Mouse (Mus musculus) embryonic facial prominence, embryonic 12.5 days (tissue): Measurements from ENCODE around the gene Pogz. TPM values are rescaled to one million over a fixed set of nuclear protein-coding genes. Genes with fewer than 3 reads are reported as not detected.
A peak's percentile ranks its signal among the peaks of the same experiment; 100 is the strongest.

Experiments used
- ATAC-seq: fragments of 200-750 bp; cut with Nextera tagmentation; 2 replicates; pipeline ENCODE4 v1.8.0; 2017; ENCODE audit not compliant: insufficient number of reproducible peaks, insufficient read depth, low FRiP score, low TSS enrichment
- H3K27ac ChIP-seq: fragments of 300-500 bp; sonication (generic); 2 replicates; pipeline ENCODE4 v1.5.1; 2016; ENCODE audit warnings: mild to moderate bottlenecking
- H3K27me3 ChIP-seq: fragments of 300-500 bp; sonication (generic); 2 replicates; pipeline ENCODE4 v1.6.1; 2016; ENCODE audit warnings: mild to moderate bottlenecking, moderate library complexity
- H3K36me3 ChIP-seq: fragments of 300-500 bp; sonication (generic); 2 replicates; pipeline ENCODE4 v1.6.1; 2016; ENCODE audit warnings: mild to moderate bottlenecking
- H3K4me1 ChIP-seq: fragments of 300-500 bp; sonication (generic); 2 replicates; pipeline ENCODE4 v1.6.1; 2016
- H3K4me2 ChIP-seq: fragments of 300-500 bp; sonication (generic); replicated peaks from 2 replicates; pipeline ENCODE4 v1.6.1; 2016; ENCODE audit warnings: mild to moderate bottlenecking, moderate library complexity
- H3K4me3 ChIP-seq: fragments of 300-500 bp; sonication (generic); 2 replicates; pipeline ENCODE4 v1.5.1; 2016; ENCODE audit warnings: mild to moderate bottlenecking
- H3K9ac ChIP-seq: fragments of 300-500 bp; sonication (generic); 2 replicates; pipeline ENCODE4 v1.6.1; 2016; ENCODE audit warnings: mild to moderate bottlenecking, moderate library complexity
- H3K9me3 ChIP-seq: fragments of 300-500 bp; sonication (generic); 2 replicates; pipeline ENCODE4 v1.6.1; 2016; ENCODE audit warnings: mild to moderate bottlenecking, moderate library complexity
- WGBS: fragments of 180-500 bp; shearing (Covaris S2); methylation state at CpG from one replicate; pipeline ENCODE4 v1.1.7; 2016; 5-methylcytosine and 5-hydroxymethylcytosine counted together
- polyA plus RNA-seq: library from polyadenylated mRNA; unstranded; fragments of >200 nt; fragmentation: Nextera tagmentation; extraction: Ambion mirVana; gene quantifications from 2 replicates; pipeline ENCODE4 v1.2.1, GENCODE M21; 2016

Gene Pogz
- polyA plus RNA-seq, 1 experiment from 2014 or later, result 22.9 TPM

GRCm38 (mm10) chr3:94833358-94833757 lies 4.0 kb upstream of the Pogz start:
- Histone ChIP-seq H3K4me1 (no peaks in the 10 kb centered on the region), H3K4me2 (no peak overlapping the region), H3K27me3 (0 out of 2 replicates have a peak, but pooled peaks cover 3% of the 10 kb centered on the region), H3K9ac (no peak overlapping the region), H3K9me3 (0 out of 2 replicates have a peak, but pooled peaks cover 3% of the 10 kb centered on the region), H3K36me3 (no peaks in the 10 kb centered on the region), H3K4me3 (no peak overlapping the region), H3K27ac (no peak overlapping the region)
- ATAC-seq, result no peak

GRCm38 (mm10) chr3:94835396-94835795 lies 2.0 kb upstream of the Pogz start:
- Histone ChIP-seq H3K4me3 (no peak overlapping the region), H3K4me2 (no peak overlapping the region), H3K9me3 (0 out of 2 replicates have a peak, but pooled peaks cover 3% of the 10 kb centered on the region), H3K27me3 (0 out of 2 replicates have a peak, but pooled peaks cover 3% of the 10 kb centered on the region), H3K4me1 (peaks cover 8% of the 10 kb centered on the region), H3K27ac (no peak overlapping the region), H3K36me3 (no peaks in the 10 kb centered on the region), H3K9ac (no peak overlapping the region)
- 80% methylated on average over 3 of the region's 3 CpGs for WGBS
- ATAC-seq, result no peak

- under 1% methylated on average over 41 of the region's 62 CpGs for WGBS
- Histone ChIP-seq H3K4me2 (peak overlapping the region; percentile 74), H3K4me1 (peaks cover 8% of the 10 kb centered on the region), H3K9me3 (0 out of 2 replicates have a peak, but pooled peaks cover 3% of the 10 kb centered on the region), H3K27me3 (no peaks in the 10 kb centered on the region), H3K4me3 (peak overlapping the region; percentile 63), H3K9ac (peak overlapping the region; percentile 87), H3K27ac (peak overlapping the region; percentile 99), H3K36me3 (no peaks in the 10 kb centered on the region)
- ATAC-seq, result peak; percentile 61; the same call in 1 of the 2 replicates
Measured at GRCm38 (mm10) chr3:94837959-94838496, 661 bp downstream of the Pogz start.

- Histone ChIP-seq H3K36me3 (no peaks in the 10 kb centered on the region), H3K9me3 (no peaks in the 10 kb centered on the region), H3K27ac (peak overlapping the region; percentile 99), H3K9ac (peak overlapping the region; percentile 87), H3K4me1 (peaks cover 8% of the 10 kb centered on the region), H3K27me3 (no peaks in the 10 kb centered on the region), H3K4me3 (peak overlapping the region; percentile 63), H3K4me2 (peak overlapping the region; percentile 74)
- WGBS, result 24% methylated on average over 9 of the region's 9 CpGs
- ATAC-seq, result no peak
Measured at GRCm38 (mm10) chr3:94838631-94839030, 1.3 kb downstream of the Pogz start.

DNA sequence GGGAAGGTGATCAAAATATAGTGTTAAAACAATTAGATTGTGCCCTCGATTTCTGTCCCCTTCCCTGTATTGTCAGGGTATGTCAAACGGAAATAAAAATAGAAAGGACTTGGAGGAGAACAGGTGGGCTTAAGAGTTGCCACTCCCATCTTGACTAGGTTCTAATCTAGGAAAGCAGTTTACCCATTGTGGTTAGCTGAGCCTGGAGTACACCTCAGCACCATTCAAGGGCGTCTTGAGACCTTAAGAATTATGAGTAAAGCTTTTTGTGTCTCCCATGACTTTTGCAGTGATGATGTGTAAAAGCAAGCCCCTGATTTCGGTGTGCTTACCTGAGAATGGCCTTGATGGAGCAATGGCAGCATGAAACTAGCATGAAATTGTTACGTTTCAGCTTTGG lies 1.7 kb downstream of the Pogz start:
- Histone ChIP-seq H3K27me3 (no peaks in the 10 kb centered on the region), H3K9ac (no peak overlapping the region), H3K4me3 (peak overlapping the region; percentile 63), H3K9me3 (no peaks in the 10 kb centered on the region), H3K27ac (no peak overlapping the region), H3K4me2 (peak overlapping the region; percentile 74), H3K4me1 (peaks cover 8% of the 10 kb centered on the region), H3K36me3 (no peaks in the 10 kb centered on the region)
- whole genome bisulfite sequencing, result 76% methylated on average over 5 of the region's 5 CpGs
- ATAC-seq, result no peak

- H3K36me3 ChIP-seq, result no peaks in the 10 kb centered on the region
- H3K9ac ChIP-seq, result no peak overlapping the region
- peaks cover 5% of the 10 kb centered on the region; the same call in 1 of the 2 replicates for H3K4me1 ChIP-seq
- H3K27ac ChIP-seq, result no peak overlapping the region
- 95% methylated on average over 2 of the region's 2 CpGs for WGBS
- no peak overlapping the region for H3K4me3 ChIP-seq
- no peak overlapping the region for H3K4me2 ChIP-seq
- no peaks in the 10 kb centered on the region for H3K9me3 ChIP-seq
- ATAC-seq, result no peak
- H3K27me3 ChIP-seq, result no peaks in the 10 kb centered on the region
Measured at GRCm38 (mm10) chr3:94847382-94847781, 10.0 kb downstream of the Pogz start.

GRCm38 (mm10) chr3:94849338-94849737 lies 12.0 kb downstream of the Pogz start:
- no peak for ATAC-seq
- no peaks in the 10 kb centered on the region for H3K9me3 ChIP-seq
- no peaks in the 10 kb centered on the region for H3K27me3 ChIP-seq
- no peak overlapping the region for H3K27ac ChIP-seq
- peaks cover 6% of the 10 kb centered on the region for H3K36me3 ChIP-seq
- peaks cover 5% of the 10 kb centered on the region; the same call in 1 of the 2 replicates for H3K4me1 ChIP-seq
- H3K4me2 ChIP-seq, result no peak overlapping the region
- no peak overlapping the region for H3K4me3 ChIP-seq
- H3K9ac ChIP-seq, result no peak overlapping the region
- WGBS, result 11% methylated on average over 1 of the region's 1 CpGs

DNA sequence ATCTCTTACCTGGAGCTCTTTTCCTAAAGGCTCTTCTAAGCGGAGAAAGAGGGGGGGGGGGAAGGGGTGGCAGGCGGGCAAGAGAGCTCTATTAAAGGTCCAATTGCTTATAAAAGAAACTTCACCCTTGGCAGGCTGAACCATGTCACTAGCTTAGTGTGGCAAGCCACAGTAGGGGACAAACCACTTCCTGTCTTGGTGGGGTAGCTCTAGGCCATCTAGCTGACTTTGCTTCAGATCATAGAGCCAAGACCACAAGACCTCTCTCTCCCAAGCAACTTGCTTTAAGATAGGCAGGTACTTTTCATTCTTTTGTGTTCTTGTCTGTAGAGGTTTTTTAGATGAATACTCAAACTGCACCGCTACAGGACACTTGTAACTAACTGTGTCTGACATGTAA lies 14.4 kb downstream of the Pogz start:
- Histone ChIP-seq H3K9me3 (no peaks in the 10 kb centered on the region), H3K27ac (no peak overlapping the region), H3K36me3 (peaks cover 24% of the 10 kb centered on the region), H3K4me1 (no peaks in the 10 kb centered on the region), H3K9ac (no peak overlapping the region), H3K4me2 (no peak overlapping the region), H3K27me3 (no peaks in the 10 kb centered on the region), H3K4me3 (no peak overlapping the region)
- WGBS, result 65% methylated on average over 3 of the region's 3 CpGs
- no peak for ATAC-seq

- peaks cover 27% of the 10 kb centered on the region for H3K36me3 ChIP-seq
- H3K27ac ChIP-seq, result no peak overlapping the region
- H3K4me1 ChIP-seq, result no peaks in the 10 kb centered on the region
- no peak for ATAC-seq
- H3K9me3 ChIP-seq, result no peaks in the 10 kb centered on the region
- H3K4me3 ChIP-seq, result no peak overlapping the region
- H3K9ac ChIP-seq, result no peak overlapping the region
- WGBS, result 82% methylated on average over 3 of the region's 3 CpGs
- no peaks in the 10 kb centered on the region for H3K27me3 ChIP-seq
- H3K4me2 ChIP-seq, result no peak overlapping the region
Measured at GRCm38 (mm10) chr3:94852215-94852614, 14.8 kb downstream of the Pogz start.

- Histone ChIP-seq H3K4me2 (no peak overlapping the region), H3K36me3 (peaks cover 66% of the 10 kb centered on the region), H3K27me3 (no peaks in the 10 kb centered on the region), H3K9me3 (no peaks in the 10 kb centered on the region), H3K4me3 (no peak overlapping the region), H3K4me1 (no peaks in the 10 kb centered on the region), H3K9ac (no peak overlapping the region), H3K27ac (no peak overlapping the region)
- ATAC-seq, result no peak
- 94% methylated on average over 2 of the region's 2 CpGs for WGBS
Measured at GRCm38 (mm10) chr3:94859471-94859870, 22.1 kb downstream of the Pogz start.

GRCm38 (mm10) chr3:94869011-94869410 lies 31.6 kb downstream of the Pogz start:
- no peaks in the 10 kb centered on the region for H3K27me3 ChIP-seq
- no peak overlapping the region for H3K27ac ChIP-seq
- ATAC-seq, result no peak
- no peak overlapping the region for H3K9ac ChIP-seq
- no peak overlapping the region for H3K4me2 ChIP-seq
- H3K4me1 ChIP-seq, result no peaks in the 10 kb centered on the region
- no peak overlapping the region for H3K4me3 ChIP-seq
- H3K9me3 ChIP-seq, result no peaks in the 10 kb centered on the region
- H3K36me3 ChIP-seq, result peaks cover 80% of the 10 kb centered on the region
- 94% methylated on average over 3 of the region's 3 CpGs for WGBS

DNA sequence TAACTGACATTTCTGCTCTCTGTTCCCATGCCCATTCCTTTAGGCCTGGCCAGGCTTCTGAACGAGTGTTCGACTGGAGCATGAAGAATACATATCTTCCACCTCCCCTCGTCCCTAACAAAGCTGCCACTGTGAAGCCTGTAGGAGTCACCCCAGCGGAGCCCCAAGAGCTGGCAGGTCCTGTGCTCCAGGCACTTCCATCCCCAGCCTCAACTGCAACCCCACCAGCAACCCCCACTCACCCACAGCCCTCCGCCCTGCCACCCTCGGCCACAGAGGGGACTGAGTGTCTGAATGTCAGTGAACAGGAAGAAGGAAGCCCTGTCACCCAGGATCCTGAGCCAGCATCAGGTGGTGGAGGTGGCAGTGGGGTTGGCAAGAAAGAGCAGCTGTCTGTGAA lies 41.3 kb downstream of the Pogz start:
- Histone ChIP-seq H3K27me3 (no peaks in the 10 kb centered on the region), H3K4me1 (no peaks in the 10 kb centered on the region), H3K4me3 (no peak overlapping the region), H3K36me3 (peaks cover 84% of the 10 kb centered on the region), H3K9ac (no peak overlapping the region), H3K27ac (no peak overlapping the region), H3K9me3 (no peaks in the 10 kb centered on the region), H3K4me2 (no peak overlapping the region)
- 83% methylated on average over 6 of the region's 6 CpGs for WGBS
- no peak for ATAC-seq
